Mouse (Mus musculus) gastrocnemius, postnatal 4 days (tissue): ENCODE data around the gene Myh3. TPM values are rescaled to one million over a fixed set of nuclear protein-coding genes. Genes with fewer than 3 reads are reported as not detected.

Experiments
- DNase-seq, 2 experiments: peaks; one replicate each; pipeline ENCODE4 v3.0.0; 2021 to 2022; ENCODE audit warnings: low spot score in 2 of 2, mixed read lengths in 2 of 2
- total RNA-seq, 2 experiments: library from RNA; stranded (reverse); gene quantifications; 2 replicates each; pipeline ENCODE4 v1.2.3; 2021

Gene Myh3
- total RNA-seq, 2 experiments from 2014 or later: 510 to 548 TPM

DNA sequence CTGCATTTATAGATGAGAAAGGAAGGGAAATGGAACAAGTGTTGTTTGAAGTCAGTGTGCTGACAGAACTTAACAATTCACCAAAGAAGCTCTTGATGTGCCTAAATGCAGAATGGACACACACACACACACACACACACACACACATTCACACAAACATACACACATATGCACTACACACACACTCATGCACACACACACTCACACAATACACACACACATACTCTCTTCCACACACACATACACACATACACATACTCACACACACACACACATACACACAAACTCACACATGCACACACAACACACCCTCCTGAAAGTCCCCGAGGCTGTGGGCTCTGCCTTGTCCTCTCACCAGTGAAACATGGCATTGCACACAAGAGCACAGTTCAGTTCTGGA, 26.1 kb downstream of the Myh3 start:
- no peak for DNase-seq

DNA sequence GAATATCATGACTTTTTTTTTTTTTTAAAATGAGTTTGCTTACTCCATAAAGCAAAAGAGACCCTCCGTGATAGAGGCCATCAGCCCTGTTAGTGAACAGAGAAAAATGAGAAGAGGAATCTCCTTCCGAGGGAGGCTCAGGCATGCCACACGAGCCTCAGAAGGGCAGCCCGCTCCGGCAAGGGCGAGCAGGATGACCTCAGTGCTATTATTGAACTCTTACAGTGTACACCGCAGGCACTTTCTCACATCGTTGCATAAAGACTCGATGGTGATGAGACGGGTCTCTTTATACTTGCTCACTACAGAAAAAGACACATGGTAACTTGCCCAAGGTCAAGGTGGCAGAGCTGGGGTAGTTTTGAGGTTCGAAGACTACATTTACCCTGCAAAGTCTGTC, 26.6 kb downstream of the Myh3 start:
- DNase-seq: no peak

DNA sequence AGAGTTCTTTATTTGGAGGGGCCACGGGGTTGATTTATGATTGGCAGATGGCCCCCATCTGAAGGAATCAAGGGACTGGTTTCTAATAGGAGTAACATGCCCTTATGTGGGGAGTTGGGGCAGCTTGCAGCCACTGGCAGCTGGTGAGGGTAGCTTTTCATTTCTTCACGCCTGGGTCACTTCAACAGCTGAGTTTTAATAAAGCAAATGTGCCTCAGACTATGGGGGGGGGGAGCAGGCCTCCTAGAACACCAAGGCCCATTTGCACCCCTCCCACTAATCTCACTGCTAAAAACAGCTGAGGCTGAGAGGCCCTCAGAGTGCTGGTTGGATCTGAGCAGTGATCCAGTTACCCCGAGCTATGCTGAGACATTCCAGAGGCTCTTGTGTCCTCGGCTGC, 27.6 kb downstream of the Myh3 start:
- no peak for DNase-seq

DNA sequence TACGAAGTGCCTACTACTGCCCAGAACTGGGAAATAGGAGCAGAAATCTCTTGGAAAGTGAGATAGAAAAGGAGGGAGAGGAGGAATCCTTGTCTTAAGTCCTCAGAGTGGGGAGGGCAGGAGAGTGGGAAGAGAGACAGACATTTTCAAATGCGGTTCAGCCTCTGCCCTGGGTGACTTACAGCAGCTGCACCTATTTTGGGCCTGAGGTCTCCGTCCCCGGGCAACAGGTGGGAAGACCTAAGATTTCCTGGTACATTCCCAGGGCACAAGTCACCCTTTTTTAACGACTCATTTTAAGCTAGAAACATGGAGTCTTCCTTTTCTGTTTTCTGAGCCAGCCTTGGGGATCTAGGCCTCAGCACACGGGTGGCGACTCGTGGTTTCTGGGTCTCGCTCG, 28.9 kb downstream of the Myh3 start:
- no peak for DNase-seq

DNA sequence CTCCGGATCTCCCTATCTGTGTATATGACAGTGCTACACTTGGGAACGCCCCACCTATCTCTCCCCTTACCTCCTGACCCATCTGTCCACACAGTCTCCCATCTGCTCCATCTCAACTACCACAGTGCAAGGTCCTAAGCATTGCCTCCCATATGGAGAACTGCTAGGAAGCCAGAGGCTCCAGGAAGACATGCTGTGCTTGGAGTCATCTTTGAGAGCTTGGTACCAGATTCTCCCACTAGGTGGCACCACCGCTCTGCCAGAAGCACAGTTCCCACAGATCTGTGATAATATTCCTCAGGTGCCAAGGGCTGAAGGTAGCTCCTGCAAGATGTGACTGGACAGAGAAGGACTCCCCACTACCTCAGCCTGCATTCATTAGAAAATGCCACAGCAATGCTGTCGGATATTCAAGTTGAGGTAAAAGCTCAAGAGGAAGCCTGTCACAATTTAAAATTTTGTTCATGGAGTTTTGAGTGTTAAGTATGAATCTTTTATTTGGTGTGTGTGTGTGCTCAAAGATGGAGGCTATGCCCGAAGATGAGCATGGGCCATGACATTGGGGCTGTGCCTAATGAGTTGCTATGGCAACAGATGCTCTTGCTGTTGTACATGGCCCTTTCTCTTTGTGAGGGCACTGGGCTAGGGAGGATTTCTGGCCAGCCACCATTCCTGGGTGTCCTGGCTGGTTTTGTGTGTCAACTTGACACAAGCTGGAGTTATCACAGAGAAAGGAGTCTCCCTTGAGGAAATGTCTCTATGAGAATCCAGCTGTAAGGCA, 32.3 kb downstream of the Myh3 start:
- peak in 1 of 2 experiments; percentile 59 for DNase-seq

DNA sequence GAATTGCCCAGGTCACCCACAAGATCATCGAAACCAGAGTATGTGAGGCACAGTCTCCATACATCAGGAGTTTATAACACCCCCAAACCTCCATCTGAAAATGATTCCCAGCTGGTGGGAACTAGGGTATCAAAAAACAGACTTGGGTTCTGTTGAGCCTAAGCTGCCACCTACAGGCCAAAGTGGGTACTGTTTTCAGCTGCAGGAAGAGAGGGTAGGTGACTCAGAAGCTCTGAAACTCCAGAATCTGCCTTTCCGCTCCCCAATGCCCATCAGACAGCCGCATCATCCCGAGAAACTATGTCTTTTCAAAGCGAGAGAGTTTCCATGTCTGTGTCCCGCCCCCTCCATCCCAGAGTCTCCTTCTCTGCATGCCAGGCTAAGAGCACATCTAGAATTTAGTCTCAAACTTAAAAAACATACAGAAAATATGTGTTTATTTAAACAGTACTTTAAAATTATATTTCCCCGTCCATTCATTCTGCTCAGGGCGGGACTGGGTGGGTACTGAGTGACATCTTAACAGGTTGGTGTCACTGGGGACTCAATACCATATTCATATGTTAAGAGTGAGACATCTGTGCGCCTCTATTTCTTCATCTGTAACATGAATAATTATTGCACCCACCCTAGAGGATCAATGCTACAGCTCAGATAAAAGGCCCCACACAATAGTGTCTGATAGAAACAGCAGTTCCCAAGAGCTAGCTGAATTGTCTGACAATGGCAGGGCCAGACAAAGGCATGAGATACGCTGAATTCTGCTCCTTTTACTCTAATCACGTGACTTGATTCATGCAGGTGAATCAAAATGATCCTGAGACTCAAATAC, 34.1 kb downstream of the Myh3 start:
- peak; percentile 50 to 73 for DNase-seq

DNA sequence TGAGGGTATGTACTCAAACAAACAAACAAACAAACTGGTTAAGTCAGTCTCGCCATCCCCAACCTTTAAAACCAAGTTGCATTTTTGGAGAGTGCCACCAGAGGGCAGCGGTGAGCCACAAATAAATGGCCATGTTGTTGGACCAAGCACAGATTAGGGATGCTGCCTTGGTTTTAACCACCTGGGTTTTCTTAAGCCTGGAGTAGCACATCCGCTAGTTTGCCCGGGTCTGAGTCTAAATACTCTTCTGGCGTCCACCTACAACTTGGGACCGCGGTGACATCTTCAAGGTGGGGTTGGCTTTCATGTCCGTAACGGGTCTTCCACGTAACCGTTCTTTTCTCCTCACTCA, 34.7 kb downstream of the Myh3 start:
- DNase-seq: peak in 1 of 2 experiments; percentile 67

DNA sequence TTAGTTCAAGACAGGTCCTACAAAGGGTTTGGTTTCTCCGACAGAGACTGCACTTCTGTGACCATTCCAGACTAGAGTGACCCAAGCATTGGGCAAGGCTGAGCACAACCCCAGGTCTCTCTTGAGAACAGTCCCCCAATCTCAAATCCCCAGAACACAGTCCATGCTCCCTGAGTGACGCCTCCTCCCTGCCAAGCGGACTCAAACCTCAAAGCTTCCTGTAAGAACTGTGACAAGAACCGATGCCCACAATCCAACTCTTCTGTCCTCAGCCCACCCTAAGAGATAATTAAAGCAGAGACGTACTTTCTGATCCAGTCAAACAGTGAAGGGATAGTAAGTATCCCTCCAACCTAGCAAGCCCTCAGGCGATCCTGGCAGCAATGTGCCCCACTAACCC, 35.3 kb downstream of the Myh3 start:
- no peak for DNase-seq

DNA sequence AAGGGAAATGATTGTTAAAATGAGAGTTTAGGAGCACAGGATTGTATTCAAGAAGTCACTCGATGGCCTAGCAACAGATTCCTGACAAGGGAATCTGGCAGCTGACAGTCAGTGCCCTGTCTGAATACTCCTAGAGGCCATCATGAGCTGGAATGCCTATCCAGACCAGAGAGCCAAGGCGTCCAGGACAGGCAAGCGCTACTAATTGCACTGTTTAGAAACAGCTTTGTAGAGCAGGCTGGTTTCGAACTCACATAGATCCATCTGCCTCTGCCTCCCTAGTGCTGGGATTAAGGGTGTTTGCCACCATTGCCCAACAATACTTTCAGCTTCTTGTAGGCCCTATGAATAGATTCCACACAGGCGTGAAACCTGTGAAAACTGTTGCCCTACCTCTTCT, 36.2 kb downstream of the Myh3 start:
- no peak for DNase-seq

DNA sequence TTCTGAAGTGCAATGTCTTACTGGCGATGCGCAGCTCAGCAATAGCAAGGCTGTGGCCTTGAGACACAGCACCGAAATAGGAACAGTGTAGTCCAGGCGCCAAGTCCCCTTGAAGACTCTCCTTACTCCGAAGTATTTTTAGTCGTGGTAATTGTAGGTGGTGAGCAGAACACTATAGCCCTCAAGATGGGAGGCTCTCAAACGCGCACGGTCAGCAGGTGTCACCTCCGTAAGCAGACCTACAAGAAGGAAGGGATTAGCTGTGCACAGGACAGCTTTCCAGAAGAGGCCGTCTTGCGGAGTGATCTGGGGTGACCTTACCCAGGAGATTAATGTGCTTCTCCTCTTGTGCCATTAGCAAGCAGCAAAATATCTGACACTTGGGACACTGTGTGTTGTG, 36.8 kb downstream of the Myh3 start:
- no peak for DNase-seq

DNA sequence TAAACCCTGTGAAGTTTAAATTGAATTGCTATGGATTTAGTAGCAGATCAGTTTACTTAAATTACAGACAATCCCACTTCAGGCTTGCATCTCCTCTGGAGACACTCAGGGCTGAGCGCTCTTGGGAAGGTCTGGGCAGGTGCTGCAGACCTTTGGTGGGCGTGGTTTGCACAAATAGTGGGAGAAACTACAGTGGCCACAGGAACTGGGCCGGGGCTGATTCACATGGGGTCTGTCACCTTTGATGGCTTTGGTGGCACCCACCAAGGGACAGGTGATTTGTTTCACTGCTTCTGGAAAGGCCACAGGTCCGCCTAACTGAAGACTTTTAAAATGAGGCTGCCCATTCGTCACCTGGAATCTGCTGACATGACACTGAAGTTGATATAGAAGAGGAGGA, 38.6 kb downstream of the Myh3 start:
- no peak for DNase-seq

DNA sequence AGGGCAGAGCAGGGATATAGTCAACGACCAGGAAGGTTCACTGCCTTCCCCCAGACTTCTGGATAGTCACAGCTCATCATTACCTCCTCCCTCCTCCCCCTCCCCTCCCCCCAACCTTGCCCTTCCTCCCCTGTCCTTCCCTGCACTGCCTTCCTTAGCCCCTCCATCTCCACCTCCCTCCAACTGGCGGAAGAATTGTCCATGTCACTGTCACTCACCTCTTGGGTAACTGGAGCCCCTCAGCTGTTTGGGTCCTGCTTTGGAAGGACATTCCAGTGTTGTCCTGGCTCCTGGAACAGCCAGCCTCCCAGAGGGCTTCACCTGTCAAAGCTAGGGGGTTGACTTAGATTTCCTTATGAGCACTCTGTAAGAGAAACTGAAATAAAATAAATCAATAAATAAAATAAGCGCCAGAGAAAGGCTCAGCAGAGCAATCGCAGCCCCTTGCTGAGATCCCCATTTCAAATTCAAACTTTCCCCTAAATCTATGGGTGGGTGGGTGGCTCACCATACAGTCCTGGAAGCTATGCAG, 41.5 kb downstream of the Myh3 start:
- no peak for DNase-seq

DNA sequence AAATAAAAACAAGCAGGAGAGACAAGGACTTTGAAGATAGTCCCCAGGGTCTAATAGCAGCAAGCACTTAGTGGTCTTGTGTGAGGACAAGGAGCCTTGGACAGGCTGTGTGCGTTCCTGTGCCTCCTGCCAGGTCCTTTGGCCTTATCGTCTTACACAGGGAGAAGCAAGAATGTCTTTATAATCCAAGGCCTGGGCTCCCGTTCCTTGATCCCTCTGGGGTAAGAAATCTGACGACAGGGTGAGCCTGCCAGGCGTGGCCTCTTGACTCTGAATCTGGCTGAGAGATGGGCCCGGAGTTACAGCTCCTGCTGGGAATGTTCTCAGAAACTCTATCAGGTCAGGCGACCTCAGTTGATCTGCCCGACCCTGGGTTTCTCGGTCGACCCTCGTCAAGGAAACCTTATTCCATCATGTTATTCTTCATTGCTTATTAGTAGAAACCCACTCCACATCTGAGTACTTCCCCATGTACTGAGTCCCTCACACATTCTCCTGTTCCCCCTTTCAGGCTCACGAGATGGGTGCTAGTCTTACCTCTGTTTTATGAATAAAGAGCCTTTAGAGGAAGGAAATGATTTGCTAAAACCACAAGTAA, 42.7 kb downstream of the Myh3 start:
- peak in 1 of 2 experiments; percentile 38 for DNase-seq

DNA sequence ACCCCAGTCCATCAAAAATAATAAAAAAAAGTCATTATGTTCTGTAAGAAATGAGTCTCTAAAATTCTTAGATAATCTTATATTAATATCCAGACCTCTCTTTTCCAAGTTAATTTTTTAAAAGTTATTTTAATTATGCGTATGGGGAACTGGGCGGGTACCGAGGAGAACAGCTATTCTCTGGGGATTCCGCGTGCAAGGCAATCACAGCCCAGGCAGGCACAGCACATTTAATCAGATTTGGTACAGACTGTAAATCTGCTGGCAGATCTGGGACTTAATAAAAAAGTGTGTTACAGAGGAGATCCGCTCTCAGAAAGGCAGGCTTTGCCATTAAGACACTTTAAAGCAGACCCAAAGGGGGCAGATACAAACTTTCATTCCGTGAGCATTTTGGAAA, 46.8 kb downstream of the Myh3 start:
- no peak for DNase-seq

DNA sequence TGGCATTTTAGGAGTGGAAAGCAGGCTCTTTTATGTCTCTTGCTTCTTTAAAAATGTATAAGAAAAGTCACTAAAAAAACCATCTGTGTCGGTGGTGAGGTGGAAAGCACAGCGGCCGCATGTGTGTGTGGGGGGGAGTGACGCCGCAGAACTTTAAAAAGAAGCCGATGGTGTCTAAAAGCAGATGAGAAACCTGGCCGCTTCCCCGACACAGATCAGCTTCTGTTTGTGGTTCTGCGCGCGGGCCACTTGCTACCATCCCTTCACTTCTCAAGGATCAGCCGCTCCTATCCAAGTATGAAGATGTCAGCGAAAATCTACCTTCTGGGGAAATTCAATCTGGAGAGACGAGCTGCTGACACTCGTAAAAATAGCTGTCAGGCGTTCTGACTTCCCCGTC, 47.3 kb downstream of the Myh3 start:
- no peak for DNase-seq

DNA sequence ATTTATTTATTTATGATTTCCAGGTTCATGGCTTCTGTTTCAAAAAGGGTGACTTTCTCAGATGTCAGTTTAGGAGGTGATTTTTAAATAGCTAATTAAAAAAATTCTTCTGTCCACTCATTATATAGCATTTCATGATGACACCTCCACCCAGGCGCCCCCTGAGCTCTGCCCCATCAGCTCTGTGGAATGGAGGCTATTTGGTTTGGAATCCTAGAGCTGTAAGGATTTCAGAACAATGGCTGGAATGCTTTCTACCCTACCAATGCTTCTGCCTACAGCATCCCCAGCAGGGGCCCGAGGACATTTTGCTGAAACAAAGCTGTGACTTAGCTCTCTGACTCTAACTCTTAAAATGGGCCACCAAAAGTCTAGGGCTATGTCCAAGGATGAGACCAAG, 55.4 kb downstream of the Myh3 start:
- no peak for DNase-seq

DNA sequence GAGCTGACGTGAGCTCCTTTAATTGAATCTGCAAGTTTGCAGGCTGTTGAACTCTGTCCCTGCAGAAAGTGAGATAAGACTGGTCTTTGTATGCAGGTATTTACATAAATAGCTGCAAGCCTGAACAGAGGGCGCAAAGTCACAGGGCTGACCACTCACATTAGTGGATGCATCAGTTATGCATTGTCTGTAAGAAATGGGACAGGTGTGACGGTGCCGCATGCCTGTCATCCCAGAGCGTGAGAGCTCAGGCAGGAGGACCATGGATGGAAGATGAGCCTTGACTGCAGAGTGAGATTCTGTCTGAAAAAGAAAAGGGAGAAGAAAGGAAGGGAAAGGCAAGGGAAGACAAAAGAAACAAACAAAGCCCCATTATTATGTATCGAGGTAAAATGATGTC, 56.6 kb downstream of the Myh3 start:
- no peak for DNase-seq

DNA sequence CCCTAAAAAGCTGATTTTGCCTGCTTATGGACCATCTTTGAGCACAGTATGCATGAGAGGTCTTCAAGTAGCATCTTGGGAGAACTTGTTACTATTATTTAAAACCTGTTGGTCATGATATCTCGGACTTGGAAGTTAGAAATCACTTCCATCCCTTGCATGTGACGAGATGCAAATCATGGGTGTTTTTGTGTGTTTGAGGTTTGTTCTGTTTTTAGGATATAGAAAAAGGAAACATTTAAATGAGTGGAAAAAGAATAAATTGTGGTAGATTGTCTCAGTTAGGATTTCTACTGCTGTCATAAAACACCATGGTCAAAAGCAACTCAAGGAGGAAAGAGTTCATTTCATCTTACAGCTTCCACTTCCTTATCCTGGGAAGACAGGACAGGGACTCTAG, 57.4 kb downstream of the Myh3 start:
- no peak for DNase-seq

DNA sequence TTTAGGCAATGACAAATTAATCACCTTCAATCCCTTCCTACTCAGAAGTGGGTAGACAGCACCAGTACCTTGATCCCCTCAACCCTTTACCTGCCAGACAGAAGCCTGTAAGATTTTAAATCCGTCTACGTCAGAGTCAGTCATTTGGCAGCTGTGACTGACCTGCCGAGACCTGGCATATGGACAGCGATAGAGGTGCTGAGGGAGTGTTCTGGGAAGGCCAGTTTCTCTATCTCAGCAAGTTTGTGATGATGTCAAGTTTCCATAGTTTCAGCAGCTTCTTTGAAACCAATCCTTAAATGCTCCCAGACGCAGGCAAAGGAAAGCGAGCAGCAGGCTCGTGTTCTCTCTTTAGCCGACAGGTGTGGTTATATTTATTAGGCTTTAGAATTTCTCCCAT, 61.5 kb downstream of the Myh3 start:
- DNase-seq: no peak

DNA sequence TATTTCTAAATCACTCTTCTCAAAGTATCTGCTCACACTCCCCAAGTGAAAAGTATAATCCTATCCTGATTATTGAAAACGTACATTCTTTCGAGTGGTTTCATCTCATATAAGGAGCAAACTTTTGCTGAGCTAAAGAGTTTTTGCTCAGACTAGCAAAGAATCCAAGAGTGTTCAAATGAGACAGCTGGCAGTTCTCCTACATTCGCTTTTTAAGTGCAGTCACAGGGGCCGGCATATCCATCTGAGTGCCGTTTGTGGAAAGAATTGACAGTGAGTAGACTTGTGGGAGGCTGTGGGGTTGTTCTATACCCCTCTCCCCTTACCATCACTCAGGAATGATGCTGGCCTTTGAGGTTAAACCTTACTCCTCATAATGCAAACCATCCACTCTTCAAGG, 62.1 kb downstream of the Myh3 start:
- DNase-seq: no peak

DNA sequence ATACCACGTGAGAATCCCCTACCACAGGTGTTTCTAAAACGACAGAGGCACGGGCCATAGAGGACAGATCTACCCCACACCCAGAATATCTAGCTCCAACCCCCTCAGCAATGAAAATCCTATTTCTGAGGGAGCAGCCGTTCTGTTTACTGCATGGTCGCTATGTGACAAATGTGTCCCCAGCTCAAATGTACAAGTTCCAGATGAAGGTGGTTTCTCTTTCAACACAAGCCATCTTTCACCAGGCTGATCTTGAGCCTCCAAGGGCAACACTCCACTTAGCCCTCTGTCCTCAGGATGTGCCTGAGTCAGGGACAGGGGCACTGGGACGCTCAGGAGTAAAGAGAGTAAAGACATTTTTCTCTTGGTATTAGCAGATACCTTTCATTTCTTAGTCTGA, 62.9 kb downstream of the Myh3 start:
- DNase-seq: no peak

DNA sequence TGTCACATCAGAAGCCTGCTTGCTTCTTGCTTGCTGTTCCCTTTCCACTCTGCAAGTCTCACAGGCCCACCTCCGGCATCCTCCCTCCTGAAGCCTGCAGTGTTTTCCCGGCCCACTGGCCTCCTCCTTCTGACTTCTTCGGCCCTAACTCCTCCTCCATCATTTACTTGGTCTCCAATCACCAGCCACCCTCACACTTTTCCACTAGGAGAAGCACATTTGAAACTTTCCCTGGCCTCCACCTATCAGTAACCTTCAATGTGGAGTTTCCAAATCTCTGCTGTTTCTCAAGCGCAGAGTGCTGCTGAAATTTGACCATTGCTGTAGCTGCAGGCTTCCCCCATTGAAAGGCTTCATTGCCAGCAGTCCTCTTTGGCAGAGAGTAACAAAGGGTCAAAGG, 63.9 kb downstream of the Myh3 start:
- no peak for DNase-seq
